Mouse (Mus musculus) B cell, adult 62 days (primary cell): ENCODE measurements around the gene Krt35. TPM values are rescaled to one million over a fixed set of nuclear protein-coding genes. Genes with fewer than 3 reads are reported as not detected.

Source experiments
- total RNA-seq: library from RNA; stranded (reverse); gene quantifications from 4 replicates; pipeline ENCODE4 v1.2.4, GENCODE M21; 2023

Gene Krt35
- total RNA-seq = not detected in 4 replicates

DNA sequence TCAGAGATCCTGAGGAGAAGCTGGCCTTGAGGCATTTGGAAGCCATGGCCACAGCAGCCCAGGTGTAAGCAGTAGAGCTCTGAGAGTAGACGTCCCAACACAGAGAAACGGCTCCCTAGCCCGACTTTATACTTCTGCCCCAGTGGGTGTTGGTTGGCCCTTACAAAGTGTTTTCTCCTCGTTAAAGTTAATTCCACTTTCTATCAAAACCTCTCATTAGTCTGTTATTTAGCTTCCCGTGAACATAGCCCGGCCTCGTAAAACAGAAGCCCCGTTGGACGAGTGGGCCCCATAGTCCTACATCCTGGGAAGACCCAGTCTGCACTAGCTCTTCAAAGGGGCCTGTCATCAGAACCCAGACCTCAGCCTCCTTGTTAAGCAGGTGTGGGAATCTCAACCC lies at the start of gene Krt35:
Gene Krt35, minus strand, starts transcription at position 101 of the 400 bp plus-strand sequence.

DNA sequence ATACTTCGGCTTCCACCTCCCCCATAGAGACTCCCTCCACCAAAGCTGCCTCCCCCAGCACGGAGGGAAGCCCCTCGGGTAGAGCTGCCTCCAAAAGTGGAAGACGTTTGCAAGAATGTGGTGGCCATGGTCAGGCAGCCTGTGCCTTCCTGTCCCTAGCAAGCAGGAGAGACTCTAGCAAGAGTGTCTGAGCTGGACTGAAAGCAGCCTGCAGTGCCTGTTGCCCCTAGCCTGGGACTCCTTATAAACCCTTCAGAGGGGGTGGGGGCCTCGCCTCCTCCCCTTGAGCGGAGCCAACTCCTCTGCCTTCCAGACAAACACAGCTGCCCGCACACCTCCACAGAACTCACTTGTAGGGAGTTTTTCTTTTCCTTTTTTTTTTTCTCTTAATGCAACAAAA lies 39.7 kb upstream of the Krt35 start, which contains the start of gene Krt15:
Gene Krt15, minus strand, starts transcription at position 198 of the 400 bp plus-strand sequence.

DNA sequence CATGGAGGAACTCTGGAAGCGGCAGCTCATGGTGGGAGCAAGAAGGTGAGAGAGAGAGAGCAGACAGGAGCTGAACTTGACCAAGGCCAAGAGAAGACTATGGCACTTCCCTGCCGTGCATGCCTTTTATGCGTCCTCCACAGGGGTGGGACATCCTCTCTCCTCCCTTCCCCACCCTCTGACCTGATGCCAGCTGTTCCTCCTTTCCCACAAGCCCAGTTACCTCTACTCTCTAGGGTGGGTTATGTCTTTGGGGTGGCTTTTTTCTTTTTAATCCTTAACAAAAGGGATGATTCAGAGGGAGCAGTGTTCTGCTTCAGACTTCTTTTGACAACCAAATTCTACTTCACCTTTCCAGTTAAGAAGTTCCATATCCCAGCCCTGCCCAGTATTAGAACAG lies 25.4 kb upstream of the Krt35 start, which contains the start of gene Krt13:
Gene Krt13, minus strand, starts transcription at position 101 of the 400 bp plus-strand sequence.

GRCm38 (mm10) chr11:100105576-100106122 lies 9.6 kb upstream of the Krt35 start, which contains the start of gene Krt36:
Gene Krt36, minus strand, starts transcription at chr11:100105626.

DNA sequence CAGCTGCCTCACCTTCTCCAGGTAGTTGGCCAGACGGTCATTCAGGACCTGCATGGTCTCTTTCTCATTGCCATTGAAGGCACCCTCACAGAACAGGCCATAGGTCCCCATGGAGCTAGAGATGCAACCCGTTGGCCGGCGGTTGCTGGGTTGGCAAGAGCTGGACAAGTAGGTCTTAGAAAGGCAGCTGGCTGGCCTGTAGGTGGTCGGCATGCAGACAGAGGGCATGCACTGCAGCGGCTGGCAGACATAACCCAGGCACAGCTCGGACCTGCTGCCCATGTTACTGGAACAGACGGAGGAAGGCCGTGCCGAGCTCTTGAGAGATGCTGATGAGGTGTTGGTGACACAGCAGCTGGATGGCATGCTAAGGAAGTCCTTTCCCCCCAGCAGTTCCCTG lies 8.2 kb downstream of the Krt35 start, which contains the start of gene Krt32:
Gene Krt32, minus strand, starts transcription at position 366 of the 400 bp plus-strand sequence.

GRCm38 (mm10) chr11:100050451-100050850 lies 45.6 kb downstream of the Krt35 start, which contains the start of gene Krt31:
Gene Krt31, minus strand, starts transcription at chr11:100050551.

Other genes starting within 250 kb of the Krt35 start
- gene Krtap4-16, start 244.6 kb downstream of the Krt35 start, total RNA-seq = not detected in 4 replicates
- gene Gm11568, start 238.3 kb downstream of the Krt35 start, total RNA-seq = not detected in 4 replicates
- gene Gm11559, start 231.8 kb downstream of the Krt35 start, total RNA-seq = not detected in 4 replicates
- gene Krtap9-1, start 222.9 kb downstream of the Krt35 start, total RNA-seq = not detected in 4 replicates
- not detected in 4 replicates for gene Gm11567, start 217.1 kb downstream of the Krt35 start, total RNA-seq
- not detected in 4 replicates for gene Krtap31-1, start 188.3 kb downstream of the Krt35 start, total RNA-seq
- gene Gm11565, start 181.5 kb downstream of the Krt35 start, total RNA-seq = not detected in 4 replicates
- not detected in 4 replicates for gene Krtap31-2, start 159.9 kb downstream of the Krt35 start, total RNA-seq
- not detected in 4 replicates for gene Krtap9-5, start 147.8 kb downstream of the Krt35 start, total RNA-seq
- gene Krtap29-1, start 117.2 kb downstream of the Krt35 start, total RNA-seq = not detected in 4 replicates
- not detected in 4 replicates for gene Krtap16-1, start 109.6 kb downstream of the Krt35 start, total RNA-seq
- gene Krtap17-1, start 102.2 kb downstream of the Krt35 start, total RNA-seq = not detected in 4 replicates
- not detected in 4 replicates for gene Krt33a, start 80.0 kb downstream of the Krt35 start, total RNA-seq
- not detected in 4 replicates for gene Krt33b, start 66.4 kb downstream of the Krt35 start, total RNA-seq
- not detected in 4 replicates for gene Krt34, start 54.7 kb downstream of the Krt35 start, total RNA-seq
- not detected in 4 replicates for gene Krt31, start 45.7 kb downstream of the Krt35 start, total RNA-seq
- not detected in 4 replicates for gene Krt32, start 8.0 kb downstream of the Krt35 start, total RNA-seq
- gene Krt36, start 9.4 kb upstream of the Krt35 start, total RNA-seq = not detected in 4 replicates
- not detected in 4 replicates for gene Krt13, start 25.3 kb upstream of the Krt35 start, total RNA-seq
- not detected in 4 replicates for gene Krt15, start 39.7 kb upstream of the Krt35 start, total RNA-seq
- gene Krt19, start 52.4 kb upstream of the Krt35 start, total RNA-seq = 0.47 TPM in 1 of 4 replicates, not detected in the others
- not detected in 4 replicates for gene Krt9, start 97.0 kb upstream of the Krt35 start, total RNA-seq
- gene Krt14, start 111.3 kb upstream of the Krt35 start, total RNA-seq = not detected in 4 replicates
- not detected in 4 replicates for gene Krt16, start 152.7 kb upstream of the Krt35 start, total RNA-seq
- gene Krt17, start 164.8 kb upstream of the Krt35 start, total RNA-seq = not detected in 4 replicates
- not detected in 4 replicates for gene Krt42, start 173.6 kb upstream of the Krt35 start, total RNA-seq
- 2,416 to 2,657 TPM (median 2,512 TPM) in 4 replicates for gene Eif1, start 223.6 kb upstream of the Krt35 start, total RNA-seq
- not detected in 4 replicates for gene Gast, start 238.2 kb upstream of the Krt35 start, total RNA-seq